Mouse (Mus musculus) regulatory T cell (primary cell): ENCODE measurements at regions not wholly inside any gene's neighbourhood (a gene's known extent, or its start where the extent isn't known, plus 50 kb on each side); places are given as distances from the start of the nearest gene placed in this dataset.

Experiments used
- in situ Hi-C: fragments of 300-600 bp; cut with MboI, MseI; formaldehyde crosslinking; loops from one replicate; pipeline ENCODE4 v1.15.1; 2025; ENCODE audit warnings: high pct_unique_total_duplicates

DNA sequence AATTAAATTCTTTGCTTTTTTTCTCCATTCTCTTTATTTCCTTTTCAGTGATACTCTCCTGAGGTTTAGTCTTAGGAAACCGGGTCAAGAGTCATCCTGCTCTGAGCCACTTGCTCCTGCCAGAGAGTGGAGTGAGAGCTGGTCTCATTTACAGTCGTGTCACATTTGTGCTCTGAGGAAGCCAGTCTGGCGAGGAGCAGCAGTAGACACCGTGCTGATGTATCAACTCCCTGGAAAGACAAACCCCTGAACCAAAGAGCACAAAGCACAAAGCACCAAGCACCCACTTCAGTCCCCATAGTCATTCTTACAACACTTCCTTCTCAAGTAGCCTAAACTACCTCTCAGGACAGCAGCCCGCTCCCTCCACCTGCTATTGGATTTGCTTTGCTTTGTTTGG, 390.7 kb downstream of the Wdr11 start:
- in situ Hi-C loops = no loop called here

DNA sequence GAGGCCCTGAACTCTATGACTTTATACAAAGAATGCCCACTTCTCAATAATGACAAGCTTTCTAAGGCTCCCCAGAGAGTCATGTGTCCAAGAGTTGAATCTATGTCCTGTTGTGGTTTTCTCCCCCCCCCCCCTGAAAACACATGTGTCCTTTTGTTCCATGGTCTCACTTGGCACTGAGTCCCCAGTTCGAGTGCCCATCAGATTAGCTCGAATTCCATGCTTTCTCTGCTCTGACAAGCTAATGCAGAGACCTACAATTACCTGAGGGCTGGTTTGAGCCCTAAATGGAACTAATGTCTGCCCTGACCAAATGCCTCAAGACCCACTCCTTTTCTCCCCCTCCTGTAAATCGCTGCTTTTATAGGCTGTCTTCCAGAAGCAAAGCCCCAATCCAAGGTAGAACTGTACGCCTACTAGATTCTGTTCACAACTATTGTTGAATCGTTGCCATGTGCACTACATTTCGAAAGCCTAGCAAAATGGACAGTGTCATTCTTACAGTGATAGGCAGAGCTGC, 392.0 kb downstream of the Wdr11 start:
- in situ Hi-C loops = no loop called here

DNA sequence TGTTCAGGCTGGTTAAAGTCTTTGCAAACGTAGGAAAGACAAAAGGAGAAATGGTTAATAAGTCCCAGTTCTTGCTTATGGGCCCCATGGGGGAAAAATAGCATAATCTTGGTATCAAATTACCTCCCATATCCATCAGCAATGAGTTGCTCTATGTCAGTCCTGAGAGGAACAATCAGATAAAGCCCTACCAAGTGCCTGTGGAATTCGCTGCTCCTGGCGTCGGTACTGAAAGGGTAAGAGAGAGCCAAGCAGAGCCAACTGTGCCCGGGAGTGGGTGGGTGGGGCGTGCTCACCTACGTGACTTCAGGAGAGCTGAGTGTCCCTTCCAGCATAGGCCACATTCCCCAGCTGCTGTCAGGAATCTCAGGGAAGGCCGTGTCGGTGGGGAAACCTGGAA, 392.7 kb downstream of the Wdr11 start:
- in situ Hi-C loops = no loop called here

DNA sequence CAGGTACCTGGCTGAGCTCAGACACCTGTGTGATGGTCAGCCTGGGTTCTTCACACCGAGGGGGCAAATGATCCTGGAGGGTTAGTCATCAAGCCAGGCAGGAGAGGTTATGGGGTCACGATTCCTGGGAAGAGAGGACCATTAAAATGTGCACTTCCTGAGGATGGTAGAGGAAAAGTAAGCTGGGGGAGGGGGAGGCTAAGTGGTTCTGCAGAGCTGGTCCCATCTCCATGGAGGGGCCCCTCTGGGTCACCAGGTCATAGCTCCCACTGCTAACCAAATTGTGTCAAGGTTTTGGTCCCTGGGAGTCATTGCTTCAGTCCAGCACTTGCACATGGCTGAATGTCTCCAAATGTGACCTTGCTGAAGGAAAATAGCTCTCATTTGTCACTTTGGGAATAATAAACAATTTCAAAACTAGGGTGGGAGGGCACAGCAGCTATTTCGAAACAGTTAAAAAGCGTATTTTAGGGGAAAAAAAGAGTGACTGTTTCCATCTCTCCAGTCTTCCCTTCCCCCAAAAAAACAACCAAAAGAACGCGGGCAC, 395.5 kb downstream of the Wdr11 start:
- in situ Hi-C loops = no loop called here

DNA sequence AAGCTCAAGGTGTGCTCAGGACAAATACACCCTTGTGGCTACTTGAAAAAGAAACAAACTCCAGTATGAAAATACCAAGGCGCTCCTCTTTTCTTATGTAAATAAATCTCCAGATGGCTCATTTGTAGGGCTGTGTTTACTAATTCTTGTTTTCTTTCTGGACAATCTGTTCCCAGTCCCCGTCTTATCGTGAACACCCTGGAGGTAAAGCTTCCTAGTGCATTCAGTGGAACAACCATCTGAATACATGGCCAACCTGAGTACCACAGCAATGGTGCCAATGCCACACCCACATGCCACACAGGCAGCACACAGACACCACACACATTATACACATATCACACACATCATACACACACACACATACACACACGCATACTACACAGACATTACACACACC, 396.1 kb downstream of the Wdr11 start:
- in situ Hi-C loops = no loop called here

DNA sequence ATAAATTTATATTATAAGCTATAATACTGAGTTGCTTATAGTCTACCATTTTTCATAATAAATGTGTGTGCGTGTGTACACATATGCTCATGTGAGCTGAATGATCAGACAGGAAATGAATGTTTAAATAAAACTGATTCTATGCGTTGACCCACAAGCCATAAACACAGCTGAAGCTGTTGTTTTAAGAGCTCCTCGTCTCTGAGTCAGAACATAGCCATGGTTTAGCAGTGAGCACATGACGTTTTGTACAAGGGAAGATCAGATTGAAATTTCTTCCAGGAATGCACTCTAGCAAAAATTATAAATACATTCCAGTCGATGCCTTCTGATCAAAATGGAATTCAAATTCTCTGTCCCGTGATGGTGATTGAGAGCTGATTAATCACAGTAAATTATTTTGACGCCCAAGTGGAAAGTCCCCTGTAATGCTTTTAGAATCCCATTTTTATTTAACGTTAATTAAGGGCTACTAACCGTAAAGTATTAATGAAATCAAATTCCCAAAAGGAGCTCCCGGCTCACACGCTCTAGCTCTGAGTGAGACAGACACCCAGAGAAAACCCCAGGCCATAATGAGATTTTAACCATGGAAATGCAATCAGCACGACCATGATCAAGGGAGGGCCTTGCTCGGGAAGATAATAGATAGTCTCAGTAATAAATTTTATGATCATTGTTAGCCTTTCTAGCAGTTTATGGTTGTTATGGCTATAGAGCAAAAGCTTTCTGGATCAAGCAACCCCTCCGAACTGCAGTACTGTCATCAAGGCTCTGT, 402.0 kb downstream of the Wdr11 start:
- in situ Hi-C loops = no loop called here

DNA sequence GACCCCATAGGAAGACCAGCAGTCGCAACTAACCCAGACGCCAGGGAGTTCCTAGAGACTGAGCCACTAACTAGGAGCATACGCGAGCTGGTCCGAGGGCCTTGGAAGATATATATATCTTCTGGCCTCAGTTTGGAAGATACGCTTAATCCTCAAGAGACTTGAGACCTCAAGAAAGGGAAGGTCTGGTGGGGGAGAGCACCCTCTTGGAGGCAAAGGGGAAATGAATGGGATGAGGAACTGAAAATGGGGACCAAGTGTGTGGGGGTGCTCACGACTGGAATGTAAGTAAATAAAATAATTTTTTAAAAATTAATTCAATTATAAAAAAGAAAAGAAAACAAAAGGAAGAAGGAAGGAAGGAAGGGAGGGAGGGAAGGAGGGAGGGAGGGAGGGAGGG, 403.9 kb downstream of the Wdr11 start:
- in situ Hi-C loops = no loop called here

DNA sequence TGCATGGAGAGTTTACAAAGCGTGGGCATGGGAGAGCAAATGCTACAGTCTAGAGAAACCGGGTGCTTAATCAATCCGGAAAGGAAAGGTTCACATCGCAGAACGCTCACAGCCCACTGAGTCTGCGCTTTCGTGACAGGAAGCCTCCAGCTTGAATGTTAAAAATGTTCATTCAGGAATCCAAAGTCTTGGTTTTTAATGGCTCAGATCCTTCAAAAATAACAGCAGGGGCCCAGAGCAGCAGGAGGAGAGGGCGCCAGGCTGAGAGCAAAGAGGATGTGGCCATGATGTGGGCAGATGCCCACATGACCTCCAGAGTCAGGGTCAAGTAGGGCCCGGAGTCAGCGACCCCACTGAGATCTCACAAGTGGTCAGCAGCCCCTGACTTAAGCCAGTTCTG, 409.4 kb downstream of the Wdr11 start:
- in situ Hi-C loops = no loop called here

DNA sequence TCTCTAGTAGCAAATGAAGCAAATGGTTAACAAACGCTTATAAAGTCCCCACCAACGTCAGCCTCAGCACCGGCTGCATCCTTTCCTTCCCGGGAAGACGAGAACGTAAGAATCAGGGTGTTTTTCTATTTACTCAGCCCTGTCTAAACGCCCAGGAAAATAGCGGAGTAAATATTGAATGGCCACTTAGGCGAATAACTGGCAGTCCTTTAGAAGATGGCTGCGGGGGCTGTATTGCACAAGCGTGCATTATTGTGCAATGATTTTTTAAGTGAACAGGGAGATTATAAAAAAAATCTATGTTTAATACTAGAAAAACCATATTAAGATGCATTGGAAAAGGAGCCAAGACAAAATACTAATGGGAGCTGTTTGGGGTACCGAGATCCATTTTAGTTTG, 410.3 kb downstream of the Wdr11 start:
- in situ Hi-C loops = no loop called here

DNA sequence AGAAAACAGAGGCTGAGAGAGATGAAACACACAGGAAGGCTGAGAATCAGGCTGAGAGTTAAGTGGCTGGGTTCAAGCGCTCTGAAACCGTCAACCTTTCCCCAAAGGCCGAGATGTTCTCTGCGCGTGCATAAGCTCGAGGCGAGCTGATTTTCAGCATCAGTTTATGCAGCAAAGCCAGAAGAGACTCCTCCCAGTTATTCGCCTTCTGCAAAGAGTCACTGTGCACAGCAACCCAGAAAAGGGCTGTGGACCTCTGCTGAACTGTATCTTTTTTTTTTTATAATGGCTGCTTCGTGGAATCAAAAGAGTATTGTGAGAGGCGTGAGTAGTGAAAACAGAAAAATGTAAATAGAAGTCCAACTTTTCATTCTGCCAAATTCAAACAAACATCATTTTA, 413.7 kb downstream of the Wdr11 start:
- in situ Hi-C loops = no loop called here

DNA sequence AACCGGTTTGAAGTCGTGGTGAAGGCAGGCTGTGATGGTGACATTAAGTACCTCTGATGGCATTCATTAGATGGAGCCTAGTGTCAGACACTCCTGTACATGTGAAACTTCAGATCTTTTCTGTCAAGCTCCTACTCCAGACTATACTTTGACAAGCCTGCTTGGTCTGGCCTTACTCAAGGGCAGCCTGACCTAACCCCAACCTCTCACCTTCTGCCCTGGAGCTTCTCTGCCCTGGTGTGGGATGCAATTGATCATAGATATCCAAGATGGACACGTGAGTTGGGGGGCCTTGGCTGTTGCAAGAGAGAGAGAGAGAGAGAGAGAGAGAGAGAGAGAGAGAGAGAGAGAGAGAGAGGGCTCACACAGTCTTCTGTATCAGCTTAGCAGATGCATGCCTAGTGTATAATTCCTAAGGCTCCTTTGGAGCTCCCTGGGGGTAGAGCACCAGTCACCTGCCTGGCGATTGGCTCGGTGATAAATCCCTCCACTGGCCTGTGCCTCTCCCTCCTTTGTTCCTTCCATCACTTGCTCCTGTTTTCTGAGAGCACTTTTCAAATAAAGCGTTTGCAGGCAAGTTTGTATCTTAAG, 416.4 kb downstream of the Wdr11 start:
- in situ Hi-C loops = no loop called here

DNA sequence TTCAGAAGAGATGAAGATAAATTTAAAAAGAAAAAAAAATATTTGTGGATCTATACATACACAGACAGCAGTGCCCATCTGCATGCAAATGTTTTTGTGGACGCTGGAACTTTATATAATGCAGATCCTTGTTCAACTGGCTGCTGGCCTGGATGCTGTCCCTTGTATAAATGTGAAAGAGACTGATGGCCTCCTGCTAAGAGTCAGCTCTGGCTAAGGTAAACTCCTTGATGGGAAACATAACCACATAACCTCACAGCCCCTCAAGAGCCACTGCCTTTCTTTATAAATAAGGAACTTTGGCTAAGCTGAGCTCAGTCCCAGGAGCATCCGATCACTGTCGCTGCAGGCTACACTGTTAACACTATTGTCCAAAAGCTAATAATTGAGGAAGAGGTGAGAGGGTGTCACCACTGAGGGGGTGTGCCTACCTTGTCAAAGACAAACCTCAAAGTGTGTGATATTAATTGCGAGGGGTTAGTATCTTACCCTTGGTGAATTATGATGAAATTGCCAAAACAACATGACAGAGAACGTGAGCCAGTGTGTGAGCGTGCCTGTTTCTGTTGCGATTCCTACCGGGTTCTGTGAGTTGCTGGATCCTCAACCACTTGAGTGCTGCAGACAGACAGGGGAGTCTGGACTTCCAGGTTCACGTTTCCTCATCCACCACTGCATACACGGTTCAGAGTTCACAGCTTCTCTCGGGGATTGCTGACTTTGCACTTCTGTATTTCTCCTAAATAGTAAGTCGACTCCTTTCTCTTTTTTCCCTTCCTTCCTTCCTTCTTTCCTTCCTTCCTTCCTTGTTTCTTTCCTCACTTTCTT, 417.1 kb downstream of the Wdr11 start:
- in situ Hi-C loops = no loop called here

DNA sequence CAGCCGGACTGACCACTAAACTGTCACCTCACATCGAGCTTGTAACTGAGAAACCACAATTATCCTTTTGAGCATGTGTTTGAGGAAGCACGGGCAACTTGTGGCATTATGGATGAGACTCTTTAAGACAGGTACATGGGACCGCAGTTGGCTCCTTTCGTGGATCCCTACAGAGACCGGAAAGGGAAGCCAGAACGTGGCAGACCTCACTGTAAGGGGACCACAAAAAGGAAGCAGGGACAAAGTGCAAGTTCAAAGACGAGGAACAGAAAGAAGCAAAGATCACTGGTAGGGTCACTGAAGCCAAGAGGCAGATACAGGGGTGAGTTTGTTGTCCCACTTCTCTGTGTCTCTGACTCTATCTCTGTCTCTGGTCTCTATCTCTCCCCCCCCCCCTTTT, 420.4 kb downstream of the Wdr11 start:
- in situ Hi-C loops = no loop called here

DNA sequence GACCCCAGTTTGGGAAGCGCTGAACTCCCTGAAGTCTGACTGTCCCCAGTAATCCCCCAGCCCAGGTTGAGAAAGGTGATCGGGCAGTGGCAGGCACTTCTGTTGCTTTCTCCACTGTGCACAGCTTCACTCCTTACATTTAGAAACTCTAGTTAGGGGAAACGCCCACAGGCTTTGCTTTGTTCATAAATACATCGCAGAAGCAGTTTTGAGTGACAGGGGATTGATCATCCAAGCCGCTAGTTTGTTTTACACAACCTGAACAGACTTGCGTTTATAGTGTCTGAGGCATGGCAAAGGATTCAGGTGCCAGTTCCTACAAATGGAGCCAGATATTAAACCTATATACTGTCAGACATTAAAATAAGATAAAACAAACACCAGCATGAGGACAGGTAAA, 421.4 kb downstream of the Wdr11 start:
- in situ Hi-C loops = no loop called here

DNA sequence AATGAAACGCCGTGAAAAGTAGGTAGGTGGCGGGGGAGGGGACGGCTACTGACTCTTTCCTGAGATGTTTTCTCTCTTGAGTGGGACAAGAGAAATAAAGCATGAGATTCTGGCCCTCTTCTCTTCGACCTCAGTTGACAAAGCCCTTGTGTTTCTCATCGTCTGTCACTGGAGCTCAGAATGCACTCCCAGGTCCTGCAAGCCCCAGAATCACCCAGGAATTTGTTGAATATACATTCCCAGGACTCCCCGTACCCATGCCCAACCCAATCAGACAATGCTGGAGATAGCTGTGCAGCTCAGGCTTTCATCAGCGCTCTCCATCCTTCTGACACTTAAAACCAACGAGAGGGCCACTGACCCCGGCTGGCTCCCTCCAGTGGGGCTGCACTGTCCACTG, 422.9 kb downstream of the Wdr11 start:
- in situ Hi-C loops = no loop called here

DNA sequence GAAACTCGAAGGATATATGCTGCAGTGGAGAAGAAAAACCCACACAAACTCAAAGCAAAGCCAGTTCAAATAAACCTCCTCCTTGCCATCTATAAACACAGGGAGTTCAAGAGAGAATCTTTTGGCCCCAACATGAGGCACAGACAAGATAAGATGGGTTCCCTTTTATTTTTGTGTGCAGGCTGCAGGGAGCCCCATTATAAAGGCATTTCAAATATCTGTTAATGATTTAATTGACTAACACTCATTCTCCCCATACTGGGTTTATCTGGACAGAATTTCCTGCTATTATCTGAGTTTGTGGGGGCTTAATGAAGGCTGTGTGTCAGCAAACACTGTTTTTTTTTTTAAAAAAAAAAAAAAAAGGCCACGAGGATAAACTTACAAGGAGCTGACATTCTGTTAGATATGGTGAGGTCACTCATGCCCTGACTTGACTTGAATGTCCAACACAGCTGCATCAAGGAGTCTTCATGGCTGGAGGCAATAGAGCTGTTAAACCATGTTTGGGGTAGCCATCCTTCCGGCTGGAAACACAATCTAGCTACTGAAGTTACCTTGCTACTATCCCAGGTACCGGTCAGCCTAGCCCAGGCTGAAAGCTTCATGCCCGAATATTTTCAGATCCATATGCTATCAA, 423.8 kb downstream of the Wdr11 start:
- in situ Hi-C loops = no loop called here

DNA sequence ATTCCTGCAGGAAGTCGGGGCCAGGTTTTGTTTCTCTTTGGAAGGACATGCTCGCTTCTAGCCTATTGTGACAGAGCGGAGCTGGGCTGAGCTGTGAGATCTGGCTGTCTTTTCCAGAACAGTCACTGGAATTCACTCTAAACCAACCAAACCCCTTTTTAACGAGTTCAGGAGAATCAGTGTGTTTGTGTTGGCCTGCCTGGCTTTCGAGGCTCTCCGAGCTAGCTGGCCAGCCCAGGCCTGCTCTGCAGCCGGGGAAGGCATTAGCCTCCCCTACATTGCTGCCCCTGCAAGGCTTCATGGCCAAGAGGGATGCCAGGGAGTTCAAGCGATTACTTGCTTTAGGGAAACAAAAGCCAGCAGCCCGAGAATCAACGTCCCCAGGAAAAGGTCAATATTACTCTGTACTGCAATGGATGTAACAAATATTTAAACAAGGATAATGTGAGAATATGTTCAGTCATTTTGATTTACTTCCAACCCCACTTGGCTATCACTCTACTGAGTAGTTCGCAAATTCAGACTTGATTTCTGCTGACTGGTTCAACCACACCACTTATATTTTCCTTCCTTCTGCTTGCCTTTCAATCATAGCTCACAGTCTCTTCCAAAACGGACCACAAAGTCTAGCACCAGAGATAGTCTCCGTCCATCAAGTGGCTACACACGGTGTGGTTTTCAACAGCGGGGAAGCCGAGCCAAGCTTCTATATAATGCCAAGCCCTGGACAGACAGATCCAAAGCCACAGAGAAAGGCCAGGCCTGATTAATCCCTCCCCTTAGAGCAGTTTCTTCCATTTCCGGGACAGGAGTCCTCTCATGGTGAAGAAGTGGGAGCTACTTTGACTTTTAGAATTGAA, 424.6 kb downstream of the Wdr11 start:
- in situ Hi-C loops = no loop called here

DNA sequence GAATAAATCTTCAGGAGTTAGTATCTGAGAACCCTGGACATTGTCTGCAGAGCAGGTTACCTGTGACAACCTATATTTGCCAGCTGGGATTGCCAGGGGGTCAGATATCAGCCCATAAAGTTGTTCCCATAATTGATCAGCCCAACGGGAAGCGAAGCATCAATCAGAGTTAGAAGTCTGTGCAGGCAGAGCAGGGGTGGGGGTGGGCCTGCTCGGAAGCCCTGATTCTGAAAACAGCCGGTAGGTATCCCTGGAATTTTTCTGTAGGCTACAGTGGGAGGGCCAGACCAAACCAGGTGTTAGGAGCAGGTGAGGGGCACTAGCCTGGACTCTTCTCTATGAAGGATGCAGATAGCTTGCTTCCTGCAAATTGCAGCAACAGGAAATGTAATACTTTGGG, 427.2 kb downstream of the Wdr11 start:
- in situ Hi-C loops = no loop called here

DNA sequence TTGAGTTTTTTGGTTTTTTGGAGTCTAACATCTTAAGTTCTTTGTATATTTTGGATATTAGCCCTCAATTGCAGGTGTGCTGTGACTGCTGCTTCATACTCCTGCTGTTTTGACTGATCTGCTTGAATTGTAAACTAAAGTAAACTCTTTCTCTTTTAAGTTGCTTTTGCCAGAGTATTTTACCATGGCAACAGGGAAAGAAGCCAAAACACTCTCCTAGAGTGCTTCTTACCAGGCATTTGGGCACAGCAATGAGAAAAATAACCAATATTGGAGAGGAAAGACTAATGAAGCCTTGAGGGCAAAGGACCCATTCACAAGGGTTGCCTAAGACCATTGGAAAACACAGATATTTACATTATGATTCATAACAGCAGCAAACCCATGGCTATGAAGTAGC, 437.3 kb downstream of the Wdr11 start:
- in situ Hi-C loops = no loop called here

DNA sequence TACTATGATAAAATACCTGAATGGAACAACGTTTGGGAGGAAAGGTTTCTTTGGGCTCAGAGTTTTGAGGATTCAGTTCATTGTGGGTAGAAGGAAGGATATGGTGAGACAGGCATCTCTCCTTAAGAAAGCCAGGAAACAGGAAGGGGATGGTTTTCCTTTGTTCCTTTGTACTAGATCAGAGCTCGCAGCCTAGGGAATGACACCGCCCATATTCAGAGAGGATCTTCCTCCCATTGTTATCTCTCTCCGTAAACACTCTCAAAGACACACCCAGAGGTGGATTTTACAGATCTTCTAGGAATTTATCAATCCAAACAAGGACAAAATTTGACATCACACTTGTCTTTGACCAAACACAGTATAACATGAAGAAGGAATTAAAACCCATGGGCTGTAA, 439.0 kb downstream of the Wdr11 start:
- in situ Hi-C loops = no loop called here

DNA sequence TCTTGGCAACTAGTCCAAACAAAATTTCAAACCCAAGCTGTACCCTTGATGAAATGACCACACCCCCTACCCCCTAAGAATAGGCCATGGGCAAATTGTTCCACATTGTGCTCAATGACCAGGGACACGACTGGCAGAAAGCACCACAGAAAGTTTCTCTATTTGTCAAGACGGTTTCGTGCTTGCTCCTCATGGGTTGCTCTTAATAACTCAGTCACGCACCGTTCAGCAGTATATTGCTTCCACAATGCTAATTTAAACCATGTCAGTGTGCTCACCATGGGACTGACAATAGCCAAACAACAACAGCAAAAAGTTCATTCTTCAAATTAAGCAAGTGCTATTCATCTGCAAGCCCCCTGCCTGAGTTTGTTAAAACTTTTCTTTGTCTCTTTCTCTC, 444.6 kb downstream of the Wdr11 start:
- in situ Hi-C loops = no loop called here
